Mouse (Mus musculus) cerebellum, adult 9-11 months (tissue): ENCODE measurements around the gene Eif2b3.

Experiments used
- DNase-seq: peaks from one replicate; pipeline ENCODE4 v3.0.0; 2022

Eif2b3 gene

DNA sequence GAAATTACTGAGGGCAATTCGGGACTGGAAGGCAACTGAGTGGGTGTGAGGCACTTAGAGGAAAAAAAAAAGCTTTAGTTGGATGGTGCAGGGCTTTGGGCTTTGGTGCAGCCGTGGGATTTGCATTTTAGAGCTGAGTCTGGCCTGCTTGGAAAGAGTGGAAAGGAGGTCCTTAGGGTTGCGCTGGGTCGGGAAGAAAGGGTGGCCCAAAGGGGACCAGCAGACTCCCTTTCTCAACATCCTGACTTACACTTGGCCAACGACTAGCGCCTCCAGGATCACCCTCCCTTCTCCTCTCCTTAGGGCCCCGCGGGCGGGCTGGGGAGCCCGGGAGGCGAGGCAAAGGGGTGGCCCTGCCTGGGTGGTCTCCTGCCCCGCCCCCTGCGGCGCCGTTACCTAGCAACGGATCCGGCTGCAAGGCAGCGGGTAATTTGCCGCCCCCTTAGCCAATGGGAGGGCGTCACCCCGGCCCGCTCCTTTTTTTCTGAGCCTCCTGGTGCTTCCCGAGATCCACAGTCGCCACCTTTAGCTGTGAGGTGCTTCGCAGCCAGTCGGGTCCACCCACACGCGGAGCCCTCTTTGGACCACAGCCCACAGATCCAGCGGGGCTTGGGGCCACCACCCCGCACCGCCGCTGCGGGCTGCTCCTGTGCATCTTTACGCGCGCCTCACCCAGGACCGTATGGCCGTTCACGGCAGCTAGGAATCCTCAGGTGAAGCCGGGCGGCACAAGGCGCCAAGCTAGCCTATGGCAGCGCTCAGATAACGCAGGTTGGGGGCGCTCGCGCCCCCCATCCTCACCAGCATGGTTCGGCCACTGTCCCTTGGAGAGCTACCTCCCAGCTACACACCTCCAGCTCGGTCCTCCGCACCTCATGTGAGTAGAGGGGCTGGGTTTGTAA lies 76.6 kb downstream of the Eif2b3 start, which contains the start of gene Ptch2:
Ptch2 (plus strand) TSS at position 525 of the 902 bp plus-strand sequence.
- DNase-seq: peak; percentile 19

DNA sequence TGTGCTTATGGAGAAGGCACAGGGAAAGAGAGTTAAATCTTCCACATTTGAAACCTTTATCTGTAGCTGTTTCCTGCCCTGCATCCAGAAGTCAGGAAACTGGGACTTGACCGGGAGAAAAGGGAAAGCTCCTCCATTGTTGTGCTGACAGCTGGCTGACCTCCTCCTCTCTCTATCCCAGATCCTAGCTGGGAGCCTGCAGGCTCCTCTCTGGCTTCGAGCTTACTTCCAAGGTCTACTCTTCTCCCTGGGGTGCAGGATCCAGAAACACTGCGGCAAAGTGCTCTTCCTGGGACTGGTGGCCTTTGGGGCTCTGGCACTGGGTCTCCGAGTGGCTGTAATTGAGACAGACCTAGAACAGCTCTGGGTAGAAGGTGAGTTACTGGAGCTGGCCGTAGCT lies 77.5 kb downstream of the Eif2b3 start:
- no peak for DNase-seq

DNA sequence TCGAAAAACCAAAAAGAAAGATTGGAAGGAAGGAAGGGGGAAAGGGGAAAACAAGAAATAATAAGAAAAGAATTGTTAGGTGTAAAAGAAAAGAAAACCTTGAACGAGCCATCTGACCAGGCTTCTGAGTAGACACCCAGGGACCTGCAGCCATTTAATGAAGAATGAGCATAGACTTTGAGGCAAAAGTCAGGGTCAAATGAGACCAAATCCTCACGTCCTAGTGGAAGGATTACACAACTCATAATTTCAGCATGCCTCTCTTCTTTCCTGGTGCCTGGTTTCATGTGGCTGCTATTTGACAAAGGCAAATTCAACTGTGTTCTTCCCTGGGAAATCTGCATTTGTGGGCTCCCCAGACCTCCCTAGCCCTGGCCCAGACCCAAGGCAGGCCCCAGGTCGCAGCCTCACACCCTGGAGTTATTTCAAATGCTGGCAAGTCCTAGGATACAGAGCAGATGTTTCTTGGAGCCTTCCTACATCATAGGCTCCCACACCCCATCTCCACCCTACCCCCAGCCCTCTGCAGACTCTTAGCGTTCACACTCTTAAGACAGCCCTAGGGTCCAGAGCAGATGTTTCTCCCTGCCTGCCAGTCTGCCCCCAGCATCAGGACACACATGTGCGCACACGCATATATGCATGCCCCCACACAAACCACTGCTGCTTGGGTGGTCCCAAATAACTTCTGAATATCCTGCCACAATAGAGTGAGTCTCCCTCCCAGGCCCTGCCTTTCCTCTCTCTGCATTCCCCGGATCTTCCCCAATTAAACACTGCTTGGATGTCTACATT lies 79.0 kb downstream of the Eif2b3 start:
- no peak for DNase-seq

DNA sequence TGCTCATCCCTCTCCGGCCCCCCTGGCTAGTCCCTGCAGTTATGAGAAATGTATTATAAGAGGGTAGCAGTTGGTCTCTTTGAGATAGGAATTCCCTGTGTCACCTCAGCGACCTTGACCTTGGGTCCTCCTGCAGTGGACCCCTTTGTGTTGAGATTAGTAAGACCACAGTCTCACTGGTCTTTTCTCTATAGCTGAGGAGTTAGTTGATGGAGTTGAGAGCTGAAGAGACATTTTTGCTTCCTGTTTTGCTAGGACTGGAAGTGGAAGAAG lies 79.5 kb downstream of the Eif2b3 start:
- no peak for DNase-seq

DNA sequence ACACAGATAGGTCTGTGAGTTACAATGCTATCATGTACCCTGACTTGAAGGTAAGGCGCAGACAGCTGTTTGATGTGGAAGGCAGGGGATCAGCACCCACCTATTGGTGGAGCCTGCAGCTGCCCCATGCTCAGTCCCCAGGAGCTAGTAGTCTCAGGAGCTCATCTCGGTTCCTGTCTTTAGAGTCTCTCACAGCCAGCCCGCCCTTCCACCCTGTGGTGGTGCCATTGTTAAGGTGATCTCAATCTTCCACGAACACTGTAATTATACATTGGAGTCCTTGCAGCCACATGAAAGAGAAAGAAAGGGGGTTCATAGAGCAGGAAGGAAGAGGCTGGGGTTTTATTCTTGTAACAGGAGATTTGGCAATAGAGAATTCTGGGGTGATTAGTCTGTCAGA lies 80.8 kb downstream of the Eif2b3 start:
- DNase-seq: no peak

DNA sequence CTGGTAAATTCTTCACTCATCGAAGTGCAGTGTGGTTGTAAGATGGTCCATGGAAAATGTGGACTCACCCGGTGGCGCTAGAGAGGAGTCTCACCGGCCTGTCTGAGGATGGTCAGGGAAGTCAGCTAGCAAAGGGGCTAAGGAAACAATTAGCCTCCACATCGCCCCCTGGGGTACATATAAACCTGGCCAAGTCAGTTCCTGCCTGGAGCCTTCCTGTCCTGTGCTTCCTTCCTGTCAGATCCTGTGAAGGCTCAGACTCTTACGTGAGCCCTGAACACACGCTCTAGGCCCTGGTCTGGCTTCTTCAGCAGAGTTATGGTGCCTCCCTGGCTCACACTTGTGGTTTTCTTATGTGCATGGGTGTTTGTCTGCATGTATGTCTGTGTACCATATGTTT lies 82.0 kb downstream of the Eif2b3 start:
- no peak for DNase-seq

DNA sequence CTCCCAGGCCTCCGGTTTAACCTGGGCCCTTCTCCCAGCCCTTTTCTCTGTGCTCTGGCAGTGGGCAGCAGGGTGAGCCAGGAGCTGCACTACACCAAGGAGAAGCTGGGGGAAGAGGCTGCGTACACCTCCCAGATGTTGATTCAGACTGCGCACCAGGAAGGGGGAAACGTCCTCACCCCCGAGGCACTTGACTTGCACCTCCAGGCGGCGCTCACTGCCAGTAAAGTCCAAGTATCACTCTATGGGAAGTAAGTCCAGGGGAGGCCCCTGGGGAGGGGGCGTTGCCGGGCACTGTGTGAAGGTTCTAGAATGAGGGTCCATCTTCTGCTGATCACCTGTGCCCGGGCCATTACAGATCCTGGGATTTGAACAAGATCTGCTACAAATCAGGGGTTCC lies 85.5 kb downstream of the Eif2b3 start:
- DNase-seq: no peak

DNA sequence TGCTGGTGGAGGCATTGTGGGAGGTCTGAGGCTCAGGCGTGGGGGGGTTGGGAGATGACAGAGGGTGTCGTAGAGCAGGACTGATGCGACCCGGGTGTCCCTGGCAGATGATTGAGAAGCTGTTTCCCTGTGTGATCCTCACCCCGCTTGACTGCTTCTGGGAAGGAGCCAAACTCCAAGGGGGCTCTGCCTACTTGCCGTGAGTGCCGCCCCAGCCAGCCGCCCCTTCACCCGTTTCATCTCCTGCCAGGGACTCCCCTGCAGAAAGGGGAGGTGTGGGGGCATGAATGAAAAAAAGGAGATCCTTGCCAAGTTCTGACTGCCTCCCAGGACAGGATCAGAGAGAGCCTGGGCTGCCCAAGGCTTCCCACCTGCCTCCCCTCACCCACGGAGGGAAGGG lies 85.9 kb downstream of the Eif2b3 start:
- DNase-seq: no peak

DNA sequence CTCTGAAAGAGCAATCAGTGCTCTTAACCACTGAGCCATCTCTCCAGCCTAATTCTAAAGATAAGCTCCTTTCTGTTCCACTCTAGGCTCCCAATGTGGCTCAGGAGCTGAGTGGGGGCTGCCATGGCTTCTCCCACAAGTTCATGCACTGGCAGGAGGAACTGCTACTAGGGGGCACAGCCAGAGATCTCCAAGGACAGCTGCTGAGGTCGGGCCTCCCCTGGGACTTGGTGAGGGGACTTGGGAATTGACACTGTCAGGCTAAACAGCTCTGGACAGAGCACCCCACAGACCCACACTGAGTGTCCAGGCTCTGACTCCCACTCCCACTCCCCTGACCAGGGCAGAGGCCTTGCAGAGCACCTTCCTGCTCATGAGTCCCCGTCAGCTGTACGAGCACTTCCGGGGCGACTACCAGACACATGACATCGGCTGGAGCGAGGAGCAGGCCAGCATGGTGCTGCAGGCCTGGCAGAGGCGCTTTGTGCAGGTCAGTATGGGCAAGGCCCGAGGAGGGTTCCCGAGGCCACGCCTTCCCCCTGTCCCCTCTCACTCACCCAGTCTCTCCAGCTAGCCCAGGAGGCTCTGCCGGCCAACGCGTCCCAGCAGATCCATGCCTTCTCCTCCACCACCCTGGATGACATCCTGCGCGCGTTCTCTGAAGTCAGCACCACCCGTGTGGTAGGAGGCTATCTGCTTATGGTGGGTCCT lies 88.8 kb downstream of the Eif2b3 start:
- no peak for DNase-seq

DNA sequence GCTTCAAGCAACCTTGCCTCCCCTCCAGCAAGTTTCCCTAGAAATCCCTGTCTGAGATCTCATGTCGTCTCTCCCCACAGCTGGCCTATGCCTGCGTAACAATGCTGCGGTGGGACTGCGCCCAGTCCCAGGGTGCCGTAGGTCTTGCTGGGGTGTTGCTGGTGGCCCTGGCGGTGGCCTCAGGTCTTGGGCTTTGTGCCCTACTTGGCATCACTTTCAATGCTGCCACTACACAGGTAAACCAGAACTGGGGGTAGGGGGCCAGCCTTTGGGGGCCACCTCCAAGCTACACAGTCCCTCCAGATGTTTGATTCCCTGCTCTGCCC lies 89.3 kb downstream of the Eif2b3 start:
- DNase-seq: no peak

DNA sequence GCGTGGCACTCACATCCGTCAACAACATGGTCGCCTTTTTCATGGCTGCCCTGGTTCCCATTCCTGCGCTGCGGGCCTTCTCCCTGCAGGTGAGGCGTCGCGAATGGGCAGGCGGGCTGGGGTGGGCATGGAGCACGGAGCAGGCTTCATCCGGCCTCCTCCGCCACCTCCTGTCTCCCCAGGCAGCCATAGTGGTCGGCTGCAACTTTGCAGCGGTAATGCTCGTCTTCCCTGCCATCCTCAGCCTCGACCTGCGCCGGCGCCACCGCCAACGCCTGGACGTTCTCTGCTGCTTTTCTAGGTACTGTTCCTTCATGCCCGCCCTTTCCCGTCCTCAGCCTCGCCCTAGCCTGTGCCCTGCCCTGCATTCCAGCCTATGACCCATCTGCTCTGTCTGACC lies 90.1 kb downstream of the Eif2b3 start:
- no peak for DNase-seq

DNA sequence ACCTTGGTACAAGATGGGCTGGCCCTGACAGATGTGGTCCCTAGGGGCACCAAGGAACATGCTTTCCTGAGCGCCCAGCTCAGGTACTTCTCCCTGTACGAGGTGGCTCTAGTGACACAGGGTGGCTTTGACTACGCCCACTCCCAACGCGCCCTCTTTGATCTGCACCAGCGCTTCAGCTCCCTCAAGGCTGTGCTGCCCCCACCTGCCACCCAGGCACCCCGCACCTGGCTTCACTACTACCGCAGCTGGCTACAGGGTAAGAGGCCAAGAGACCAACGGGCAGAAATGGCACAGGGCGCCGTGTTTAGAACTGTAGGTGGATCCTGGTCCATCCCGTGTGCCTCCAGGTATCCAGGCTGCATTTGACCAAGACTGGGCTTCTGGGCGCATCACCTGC lies 91.0 kb downstream of the Eif2b3 start:
- no peak for DNase-seq

DNA sequence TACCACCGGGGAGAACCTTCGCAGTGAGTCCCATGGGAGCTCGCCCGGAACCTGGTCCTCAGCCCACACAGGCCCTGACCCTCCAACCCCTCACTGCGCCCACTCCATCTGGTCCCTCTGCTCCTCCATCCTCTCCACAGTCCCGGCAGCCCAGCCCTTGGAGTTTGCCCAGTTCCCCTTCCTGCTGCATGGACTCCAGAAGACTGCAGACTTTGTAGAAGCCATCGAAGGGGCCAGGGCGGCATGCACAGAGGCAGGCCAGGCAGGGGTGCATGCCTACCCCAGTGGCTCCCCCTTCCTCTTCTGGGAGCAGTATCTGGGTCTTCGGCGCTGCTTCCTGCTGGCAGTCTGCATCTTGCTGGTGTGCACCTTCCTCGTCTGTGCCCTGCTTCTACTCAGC lies 91.8 kb downstream of the Eif2b3 start:
- no peak for DNase-seq

DNA sequence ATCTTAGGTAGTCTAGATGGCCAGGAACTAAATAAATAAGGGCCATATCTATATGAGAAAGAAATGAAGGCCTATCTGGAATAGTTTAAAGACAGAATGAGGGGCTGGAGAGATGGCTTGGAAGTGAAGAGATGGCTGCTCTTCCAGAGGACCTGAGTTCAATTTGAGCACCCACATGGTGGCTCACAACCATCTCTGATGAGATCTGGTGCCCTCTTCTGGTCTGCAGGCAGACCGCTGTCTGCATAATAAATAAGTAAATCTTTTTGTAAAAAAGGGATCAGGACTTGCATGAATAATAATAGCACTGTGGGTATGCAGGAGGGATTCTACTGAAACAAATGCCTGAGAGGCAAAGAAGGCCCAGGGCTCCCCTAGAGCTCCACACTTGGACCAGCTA lies 94.0 kb downstream of the Eif2b3 start:
- no peak for DNase-seq

DNA sequence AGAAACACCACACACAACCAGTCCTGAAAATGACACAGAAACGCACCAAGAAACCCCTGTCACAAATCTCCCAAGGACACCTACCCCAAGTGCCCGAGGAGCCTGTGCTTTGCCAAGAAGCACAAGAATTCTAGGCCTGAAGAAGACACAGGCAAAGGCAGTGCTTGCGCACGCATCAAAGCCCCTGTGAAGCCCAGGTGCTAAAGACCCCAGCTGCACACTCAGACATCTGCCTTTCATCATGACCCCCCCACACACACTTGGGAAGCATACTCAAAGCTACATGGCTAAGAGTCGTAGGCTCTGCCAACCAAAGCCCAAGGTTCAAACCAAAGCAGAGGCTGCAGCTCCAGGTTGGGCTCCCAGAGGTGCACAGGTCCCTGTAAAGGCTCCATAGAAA lies 96.4 kb downstream of the Eif2b3 start:
- DNase-seq: no peak

DNA sequence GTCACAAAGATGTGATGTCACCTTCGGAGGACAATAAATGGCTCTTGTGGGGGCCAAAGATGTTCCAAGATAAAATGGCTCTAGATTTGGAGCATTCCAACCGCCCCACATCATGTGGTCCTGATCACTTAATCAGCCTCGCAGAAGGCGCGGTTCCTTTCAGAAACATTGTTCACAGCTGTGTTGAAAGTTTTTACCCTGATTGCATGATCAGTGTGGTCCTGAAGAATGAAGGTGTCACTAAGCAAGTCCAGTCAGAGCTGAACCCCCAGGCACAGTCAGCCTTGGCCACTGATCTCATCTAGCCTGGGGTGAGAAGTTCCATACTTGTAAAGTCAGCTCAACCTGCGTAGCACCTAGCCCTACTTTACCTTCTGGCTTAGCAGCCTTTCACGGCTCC lies 98.7 kb downstream of the Eif2b3 start:
- peak; percentile 14 for DNase-seq

DNA sequence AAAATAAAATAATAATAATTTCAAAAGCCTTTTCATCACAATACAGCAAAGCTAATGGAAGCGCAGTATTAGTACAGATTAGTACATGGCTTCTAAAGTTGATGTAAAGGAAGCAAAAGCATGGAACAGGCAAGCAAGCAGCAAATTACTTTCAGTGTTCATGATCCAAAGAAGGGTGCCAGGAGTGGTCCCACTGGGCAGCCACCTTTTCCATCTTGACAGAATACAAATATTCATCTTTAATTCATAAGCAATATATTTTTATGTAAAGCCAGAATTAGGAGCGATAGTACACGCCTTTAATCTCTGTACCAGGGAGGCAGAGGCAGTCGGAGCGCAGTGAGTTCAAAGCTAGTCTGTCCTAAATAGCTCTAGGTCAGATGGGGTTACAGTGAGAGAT lies 100.4 kb downstream of the Eif2b3 start:
- DNase-seq: peak; percentile 46

DNA sequence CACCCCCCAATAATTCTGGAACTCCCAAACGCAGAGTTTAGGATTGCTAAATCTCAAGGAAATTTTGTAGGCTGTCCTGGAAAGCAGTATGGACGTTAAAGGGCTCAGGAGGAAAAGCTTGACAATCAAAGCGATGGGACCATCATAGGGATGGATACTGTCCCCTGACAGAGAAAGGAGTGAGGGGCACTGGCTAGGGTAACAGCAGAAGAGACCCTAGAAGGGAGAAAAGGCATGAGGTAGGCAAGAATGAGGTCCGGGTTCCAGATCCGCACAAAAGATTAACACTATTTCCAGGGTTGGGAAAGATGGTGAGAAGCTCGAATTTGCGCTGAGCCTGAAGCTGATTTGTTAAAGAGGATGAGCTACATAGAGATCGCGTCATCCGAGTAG lies 100.8 kb downstream of the Eif2b3 start:
- DNase-seq: no peak

DNA sequence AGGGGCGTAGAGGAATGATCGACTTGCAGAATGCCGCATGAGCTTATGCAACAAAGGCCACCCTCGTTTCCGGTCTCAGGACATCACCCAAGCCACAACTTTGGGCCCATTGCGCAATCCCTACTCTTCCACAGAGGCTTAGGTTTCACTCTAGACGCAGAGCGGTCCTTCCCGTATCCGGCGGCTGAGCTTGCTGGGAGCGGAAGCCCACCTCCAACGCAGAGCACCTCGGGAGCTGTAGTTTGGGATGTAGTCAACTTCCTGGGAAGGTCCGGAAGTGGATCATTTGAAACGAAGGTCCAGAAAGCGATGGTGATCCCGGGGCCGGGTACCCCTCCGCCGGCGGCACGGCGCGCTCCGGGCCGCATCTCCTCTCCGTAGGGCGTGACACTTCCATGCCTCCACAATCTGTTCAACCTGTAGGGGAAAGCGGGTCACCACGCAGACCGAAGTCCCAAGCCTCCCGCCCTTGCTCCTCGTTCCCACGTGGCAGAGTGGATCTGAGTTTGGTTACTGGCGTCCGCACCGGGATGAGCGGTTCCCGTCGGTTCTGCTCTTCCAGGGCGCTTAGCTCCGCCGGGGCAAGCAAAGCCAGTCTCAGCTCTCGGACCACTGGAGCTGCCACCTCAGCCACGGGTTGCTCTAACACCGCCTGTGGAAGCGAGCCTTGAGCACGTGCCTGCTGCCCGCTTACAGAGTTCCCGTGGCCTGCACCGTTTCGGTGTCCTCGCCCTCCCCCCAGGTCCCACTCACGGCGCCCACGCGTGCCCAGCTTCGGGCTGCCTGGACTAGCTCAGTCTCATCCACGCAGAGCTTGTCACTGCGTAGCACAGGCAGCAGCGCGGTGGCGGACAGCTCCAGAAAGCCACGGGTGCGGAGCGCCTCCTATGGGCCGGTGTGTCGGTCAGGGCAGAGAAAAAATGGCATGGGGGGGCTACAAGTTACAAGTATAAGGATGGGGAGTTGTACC lies 101.5 kb downstream of the Eif2b3 start:
- DNase-seq: peak; percentile 94

DNA sequence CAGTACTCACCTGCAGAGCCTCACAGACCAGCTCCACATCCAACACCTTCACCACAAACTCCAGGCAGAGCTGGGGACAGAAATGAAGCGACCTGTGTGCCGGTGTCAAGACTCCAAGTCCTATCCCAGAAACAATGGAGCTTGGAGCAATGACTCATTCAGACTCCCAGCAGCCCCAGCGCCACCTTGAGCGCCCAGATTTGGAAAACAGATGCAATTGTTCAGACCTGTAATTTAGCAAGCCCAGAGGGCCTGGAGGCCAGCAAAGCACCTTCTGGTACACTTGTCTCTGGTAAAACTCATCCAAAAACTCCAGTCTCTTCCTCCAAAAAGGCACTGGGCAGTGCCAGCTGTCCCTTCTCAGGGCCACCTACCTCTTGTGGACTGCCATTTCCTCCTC lies 103.0 kb downstream of the Eif2b3 start:
- DNase-seq: no peak

DNA sequence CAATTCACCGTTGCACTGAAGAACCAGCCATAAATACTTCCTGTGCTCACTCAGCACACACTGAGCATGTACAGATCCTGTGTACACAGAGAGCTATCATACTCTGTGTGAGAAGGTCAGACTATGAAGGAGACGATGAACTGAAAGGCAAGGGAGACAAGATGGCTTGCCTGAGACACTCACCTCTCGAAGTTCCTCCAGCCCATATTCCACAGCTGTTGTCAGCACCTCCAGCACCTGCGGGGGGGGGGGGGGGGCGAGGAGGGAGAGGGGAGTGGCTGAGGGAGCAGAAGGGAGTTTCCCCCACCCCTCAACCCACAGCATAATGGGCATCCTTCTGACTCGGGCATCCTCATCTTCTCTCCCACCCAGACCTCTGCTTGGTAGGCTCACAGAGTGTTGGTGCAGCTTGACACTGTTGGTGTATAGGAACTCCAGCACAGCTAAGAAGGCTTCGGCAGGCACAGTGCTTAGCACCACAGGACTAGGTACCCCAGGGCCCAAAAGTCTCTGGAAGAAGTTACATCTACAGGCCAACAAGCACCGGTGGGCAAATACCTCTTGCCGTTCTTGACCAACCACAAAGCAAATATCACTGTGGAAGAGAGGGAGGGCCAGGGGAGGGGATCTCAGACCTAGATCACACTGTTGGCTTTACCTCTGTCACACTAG lies 104.5 kb downstream of the Eif2b3 start:
- peak; percentile 12 for DNase-seq

DNA sequence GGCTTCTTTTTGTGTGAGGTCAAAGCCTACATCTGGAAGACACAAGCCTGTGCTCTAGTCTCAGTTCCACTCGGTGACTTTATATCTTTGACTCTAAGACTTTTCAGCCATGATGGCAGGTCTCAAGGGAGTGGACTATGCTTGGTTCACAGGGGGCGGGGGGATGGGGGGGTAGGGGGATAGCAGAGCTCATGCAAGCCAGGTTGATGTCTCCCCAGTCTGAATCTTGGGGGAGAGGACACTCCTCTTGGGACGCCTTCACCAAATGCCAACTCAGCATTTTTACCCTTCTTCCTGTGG lies 105.0 kb downstream of the Eif2b3 start:
- DNase-seq: no peak
